Mouse (Mus musculus) T-helper 2 cell (primary cell): ENCODE data around the gene Mpdz.

ENCODE experiments used
- in situ Hi-C: fragments of 300-600 bp; cut with MboI, MseI; formaldehyde crosslinking; loops from one replicate; pipeline ENCODE4 v1.15.1; 2025; ENCODE audit warnings: high pct_unique_total_duplicates

Mpdz gene

DNA sequence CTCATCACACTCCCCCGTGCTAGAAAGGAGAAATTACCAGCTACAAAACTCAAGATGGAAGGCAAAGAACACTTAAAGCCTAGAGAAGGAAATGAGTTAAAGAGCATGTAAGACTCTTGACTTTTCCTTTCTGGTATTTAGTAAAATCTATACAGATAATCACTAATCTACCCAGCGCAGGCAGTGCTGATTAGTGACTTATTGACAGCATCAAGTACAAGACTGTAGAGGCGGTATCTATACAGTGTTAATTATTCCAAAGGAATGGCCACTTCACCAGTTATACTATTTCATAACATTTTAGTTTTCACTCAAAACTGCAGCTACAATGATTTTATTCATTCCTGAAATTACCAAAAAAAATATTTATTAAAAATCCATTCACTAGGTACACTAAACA, 49.7 kb downstream of the Mpdz start:
- in situ Hi-C loops = no loop called here

DNA sequence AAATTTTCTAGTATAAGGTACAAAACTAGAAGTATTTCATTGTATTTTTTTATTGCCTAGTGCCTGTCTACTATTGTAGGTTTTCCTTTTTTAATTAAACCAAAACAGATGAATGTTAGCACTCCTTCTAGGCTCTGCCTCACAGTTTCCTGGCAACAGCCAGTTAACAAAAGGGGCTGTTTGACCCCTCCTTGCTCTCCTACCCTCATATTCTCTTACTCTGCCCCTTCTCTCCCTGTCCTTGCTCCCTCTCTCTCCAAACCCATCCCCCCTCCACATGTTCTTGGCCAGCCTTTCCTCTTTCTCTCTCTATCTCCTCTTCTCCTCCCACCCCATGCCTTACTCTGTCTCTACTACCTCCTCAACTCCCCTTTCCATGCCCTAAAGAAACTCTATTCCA, 53.4 kb downstream of the Mpdz start:
- in situ Hi-C loops = no loop called here

DNA sequence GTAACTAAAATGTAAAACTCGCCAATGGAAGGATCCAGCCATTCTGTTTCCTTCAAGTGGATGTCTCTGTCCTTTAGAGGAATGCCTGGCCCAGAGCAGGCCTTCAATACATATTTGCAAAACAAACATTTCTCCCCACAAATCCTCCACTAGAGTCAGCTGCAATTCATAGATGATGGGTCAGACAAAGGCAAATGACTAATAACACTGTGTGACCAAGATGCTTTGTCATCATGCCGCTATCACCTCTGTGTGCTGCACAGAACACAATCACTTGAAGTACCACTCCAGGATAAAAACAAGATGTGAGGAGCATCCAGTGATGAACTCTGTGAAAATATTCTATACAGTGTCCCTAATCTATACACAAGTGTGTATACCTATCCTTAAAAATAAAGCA, 55.0 kb downstream of the Mpdz start:
- in situ Hi-C loops = no loop called here

DNA sequence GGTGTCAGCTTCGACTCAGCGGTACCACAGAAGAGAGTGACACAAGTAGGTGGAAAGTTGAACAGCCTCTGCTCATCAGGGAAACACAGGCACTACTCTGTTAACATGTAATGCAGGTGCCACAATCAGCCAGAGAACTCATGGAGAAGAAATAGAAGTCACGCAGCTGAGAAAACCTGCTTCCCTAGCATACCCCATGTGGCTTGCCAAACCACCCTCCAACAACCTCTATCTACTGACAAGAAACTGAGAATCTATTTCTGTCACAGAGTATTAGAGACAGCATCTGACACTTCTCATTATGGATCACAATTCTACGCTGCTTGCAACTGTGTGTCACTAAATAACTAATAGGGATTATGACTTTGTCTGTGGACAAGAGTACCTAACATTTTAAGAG, 70.3 kb downstream of the Mpdz start:
- in situ Hi-C loops = no loop called here

DNA sequence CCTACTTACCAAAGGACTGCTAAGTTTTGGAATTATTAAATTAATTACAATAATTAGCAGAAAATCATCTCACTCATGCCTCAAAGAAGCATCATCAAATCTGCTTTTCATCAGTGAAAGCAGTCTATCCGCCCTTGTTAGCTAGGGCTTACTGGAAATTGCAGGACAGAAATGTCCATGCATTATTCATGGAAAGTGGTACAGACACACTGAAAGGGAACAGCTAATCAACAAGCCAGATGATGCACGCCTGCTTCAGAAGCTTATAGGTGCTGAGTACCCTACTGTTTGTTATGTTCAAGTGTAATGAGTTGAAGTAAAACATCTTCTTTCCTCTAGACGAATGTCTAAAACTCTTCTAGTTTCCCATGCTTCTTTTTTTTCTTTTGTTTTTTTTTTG, 91.2 kb downstream of the Mpdz start:
- in situ Hi-C loops = no loop called here

DNA sequence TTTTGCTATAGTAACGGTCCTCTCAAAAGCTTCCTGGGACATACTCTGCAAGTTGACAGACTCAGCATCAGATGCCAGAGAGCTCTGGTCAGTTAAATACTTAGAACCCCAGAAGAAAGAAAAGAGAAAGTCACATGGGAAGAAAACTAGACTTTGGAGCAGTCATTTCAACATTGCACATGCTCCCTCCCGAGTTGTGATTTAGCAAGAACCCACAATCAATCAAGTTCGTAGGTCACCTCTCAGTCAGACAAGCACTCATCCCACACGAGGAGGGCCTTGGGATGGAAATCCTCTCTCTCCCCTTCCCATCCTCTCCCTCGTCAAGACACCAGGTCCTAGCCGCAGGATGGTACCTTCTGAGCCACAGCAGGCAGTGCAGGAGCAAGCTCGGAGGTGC, 94.0 kb downstream of the Mpdz start:
- in situ Hi-C loops = no loop called here

DNA sequence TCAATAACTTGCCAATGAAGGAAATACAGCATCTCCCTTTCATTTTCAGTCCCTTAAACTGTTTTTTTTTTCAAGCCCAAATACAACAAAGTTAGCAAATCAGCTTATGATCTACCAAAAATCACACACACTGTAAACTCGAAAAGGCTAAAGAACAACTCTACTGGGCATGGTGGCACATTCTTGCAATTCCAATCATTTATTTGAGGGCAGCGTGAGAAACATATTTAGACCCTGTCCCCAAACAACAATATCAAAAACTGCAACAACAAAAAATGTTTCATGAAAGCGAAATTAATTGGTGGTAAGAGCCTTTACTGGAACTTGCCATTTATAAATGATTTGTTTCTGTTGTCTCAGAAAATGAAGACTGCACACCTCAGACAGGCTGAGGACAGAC, 97.5 kb downstream of the Mpdz start:
- in situ Hi-C loops = no loop called here

DNA sequence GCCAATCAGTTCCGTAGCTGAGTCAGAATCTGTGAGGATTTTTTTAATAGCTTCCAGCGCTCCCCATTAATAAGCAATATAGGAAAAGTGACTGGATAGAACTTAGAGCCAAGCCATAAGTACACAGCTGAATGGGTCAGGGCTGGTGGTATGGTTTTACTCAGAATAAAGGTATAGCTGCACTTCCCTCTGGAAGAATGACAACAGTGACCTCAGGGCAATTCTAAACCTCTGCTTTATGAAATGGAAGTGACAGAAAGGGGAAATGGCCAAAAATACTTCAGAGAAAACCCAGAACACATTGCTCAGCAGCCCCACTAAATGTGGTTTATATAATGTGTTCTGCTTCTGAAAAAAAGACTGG, 109.0 kb downstream of the Mpdz start:
- in situ Hi-C loops = no loop called here

DNA sequence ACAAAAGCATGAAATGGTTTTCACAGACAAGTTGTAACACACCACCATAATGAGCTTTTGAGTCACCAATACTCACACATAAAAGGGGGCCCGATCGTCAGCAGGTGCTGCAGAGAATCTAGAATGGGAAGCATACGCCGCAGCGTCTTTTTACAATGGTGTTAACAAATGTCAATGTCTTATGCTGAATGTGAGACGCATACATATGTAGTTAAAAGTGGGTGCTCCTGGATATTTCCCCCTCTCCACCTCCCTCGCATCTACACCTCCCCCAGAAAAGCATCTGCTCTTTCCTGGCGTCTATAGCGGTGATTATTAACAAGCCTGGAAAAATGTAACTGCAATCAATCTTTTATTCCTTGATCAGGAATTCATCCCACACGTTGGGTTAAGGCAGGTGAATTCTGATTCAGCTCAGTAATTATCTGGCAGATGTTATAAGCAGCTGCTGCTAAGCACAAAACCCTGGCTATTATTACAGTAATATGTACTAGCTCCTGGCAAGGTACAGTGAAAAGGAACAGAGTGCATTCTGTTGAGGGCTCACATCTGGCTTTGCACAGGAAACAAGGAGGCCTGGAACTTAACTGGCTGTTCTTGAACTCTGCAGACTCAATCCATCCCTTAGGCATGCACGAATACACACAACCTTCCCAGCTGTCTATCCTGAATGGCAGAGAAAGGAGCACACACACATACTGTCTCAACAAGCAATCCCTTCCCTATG, 109.6 kb downstream of the Mpdz start:
- in situ Hi-C loops = no loop called here

DNA sequence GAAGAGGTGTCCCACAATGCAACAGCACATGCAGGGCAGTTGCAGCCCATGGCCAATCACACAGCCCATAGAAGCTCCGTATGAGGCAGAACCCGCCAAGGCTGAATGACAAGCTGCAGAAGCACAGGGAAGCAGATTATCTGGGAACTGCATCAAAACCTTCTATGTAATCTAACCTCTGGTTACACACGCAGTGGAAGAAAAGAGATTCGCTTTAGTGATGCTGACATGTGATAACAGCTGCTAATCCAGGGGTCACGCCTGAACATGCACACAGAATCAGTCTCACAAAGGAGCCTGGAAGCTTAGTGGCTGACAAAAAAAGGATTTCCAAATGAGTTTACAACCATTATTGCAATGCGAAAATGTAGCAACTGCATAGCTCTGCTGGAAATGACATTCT, 110.2 kb downstream of the Mpdz start:
- in situ Hi-C loops = no loop called here

DNA sequence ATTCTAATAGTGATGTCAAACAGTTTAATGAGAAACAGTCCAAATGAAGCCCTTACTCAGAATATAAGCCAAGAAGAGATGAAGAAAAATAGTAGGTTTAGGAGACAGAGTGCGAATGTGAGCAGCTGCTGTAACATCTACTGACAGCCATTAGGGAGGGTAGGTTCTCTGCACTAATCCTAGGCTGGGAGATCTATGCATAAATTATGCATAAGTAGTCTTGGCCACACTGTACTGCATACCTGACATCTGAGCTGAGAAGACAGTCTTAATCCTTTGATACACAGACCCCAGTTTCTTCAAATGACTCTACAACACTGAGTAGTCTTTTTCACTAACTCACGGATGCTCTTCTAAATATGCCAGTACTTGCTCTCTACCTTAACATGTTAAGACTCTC, 114.9 kb downstream of the Mpdz start:
- in situ Hi-C loops = no loop called here

DNA sequence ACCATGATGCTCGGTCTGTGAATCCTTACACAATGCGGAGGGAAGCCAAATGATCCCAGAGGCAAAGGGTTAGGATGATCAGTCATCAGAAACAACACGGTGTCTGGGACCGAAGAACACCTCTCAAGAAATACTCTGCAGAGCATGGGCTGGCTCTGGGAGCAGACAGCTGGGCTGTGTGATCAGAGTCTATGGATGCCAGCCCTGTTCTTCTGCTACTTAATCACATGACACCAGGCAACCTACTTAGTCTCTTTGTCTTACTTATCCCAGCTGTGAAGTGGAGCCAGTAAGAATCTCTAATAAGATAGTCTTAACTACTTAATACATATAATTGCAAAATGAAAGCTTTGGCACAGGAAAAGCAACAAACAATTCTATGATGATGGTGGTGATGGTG, 118.8 kb downstream of the Mpdz start:
- in situ Hi-C loops = no loop called here

DNA sequence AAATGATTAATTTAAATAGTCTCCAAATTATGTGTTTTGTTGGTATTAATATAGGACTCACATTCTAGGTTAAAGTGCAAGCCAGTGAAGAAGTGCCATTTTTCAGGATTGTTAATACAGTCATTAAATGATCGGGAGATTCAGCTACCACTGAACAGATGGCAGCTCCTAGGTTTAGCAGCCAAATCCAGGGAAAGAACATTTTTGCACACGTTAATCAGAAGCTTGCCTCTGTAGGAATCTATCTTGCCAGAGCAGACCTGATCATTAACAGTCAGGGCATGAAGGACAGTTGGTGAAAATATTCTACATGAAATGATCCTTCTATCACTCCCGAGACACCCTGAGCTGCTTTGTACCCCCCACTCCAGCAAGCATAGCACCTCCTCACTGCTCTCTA, 120.4 kb downstream of the Mpdz start:
- in situ Hi-C loops = no loop called here

DNA sequence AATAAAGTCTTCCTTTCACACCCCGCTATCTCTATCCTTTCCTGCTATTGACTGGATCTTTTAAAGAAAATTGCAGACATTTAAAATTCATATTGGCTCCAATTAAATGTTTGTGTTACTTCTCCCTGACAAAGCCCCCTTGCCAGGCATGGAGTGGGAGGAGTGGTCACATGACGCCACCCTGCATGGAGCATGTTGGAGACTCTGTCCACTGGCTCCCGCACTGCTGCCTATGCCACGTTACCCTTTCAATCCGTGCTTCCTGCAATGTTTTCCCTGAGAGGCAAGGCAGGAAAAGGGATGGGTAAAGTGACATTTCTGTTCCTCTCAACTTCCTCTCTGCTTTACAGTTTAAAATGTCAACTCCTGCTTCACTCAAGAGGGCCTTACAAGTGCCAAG, 128.0 kb downstream of the Mpdz start:
- in situ Hi-C loops = no loop called here

DNA sequence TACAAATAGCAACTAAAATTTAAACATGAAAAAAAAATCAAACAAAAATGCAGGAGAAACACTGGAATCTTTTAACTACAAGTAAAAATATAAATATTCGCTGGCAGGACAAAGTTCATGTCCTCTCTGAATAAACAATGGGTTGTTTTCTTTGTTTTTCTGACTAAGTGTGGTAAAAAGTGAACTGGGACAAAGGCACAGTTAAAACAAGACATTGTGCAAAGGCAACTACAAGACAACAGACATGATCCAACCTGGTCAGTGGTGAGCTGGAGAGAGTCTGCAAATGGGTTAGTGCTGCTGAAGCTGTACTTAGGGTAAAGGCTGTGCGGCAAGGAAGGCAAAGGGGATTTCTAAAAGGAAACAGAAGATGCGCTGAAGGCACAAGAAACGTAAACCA, 129.4 kb downstream of the Mpdz start:
- in situ Hi-C loops = no loop called here

DNA sequence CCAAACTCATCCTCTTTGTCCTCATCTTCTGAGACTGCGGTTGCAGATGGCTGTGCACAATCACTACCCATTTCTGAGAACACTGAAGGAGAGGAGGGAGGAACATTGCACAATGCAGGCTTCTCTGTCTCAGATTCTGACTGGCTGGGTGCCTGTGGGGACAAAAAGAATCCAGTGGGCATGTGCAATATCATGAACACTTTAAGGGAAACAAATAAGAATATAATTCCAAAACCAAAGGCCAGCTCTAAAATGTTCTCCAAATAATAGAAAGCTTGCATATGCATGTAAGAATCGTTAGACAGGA, 132.5 kb downstream of the Mpdz start:
- in situ Hi-C loops = no loop called here

DNA sequence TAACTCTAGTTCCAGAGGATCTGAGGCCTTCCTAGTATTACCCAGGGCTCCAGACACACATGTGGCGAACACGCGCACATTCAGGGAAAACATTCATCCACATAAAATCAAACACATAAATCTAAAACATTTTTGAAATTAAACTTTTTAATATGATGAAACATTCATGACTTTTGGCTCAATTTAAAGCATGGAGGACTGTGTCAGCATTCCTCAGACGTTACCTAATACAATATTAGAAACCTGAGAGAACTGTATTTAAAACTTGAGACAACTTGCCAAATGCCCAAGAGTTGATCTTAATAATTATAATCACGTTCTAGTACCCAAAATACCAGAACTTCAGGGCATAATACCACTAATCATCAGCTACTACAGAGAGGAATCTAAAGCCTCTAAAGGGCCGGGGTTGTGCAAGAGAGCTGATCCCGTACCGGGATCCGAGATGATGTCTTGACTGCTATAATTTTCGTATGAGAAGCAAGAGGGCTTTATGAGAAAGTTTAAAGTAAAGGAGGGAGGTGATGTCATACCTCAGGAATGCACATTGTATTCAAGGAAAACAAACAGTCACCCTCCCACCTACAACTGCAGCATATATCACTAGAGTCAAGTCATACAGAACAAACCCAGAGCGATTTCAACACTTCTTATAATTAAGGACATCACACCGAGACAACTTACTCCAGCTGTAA, 133.0 kb downstream of the Mpdz start:
- in situ Hi-C loops = no loop called here

DNA sequence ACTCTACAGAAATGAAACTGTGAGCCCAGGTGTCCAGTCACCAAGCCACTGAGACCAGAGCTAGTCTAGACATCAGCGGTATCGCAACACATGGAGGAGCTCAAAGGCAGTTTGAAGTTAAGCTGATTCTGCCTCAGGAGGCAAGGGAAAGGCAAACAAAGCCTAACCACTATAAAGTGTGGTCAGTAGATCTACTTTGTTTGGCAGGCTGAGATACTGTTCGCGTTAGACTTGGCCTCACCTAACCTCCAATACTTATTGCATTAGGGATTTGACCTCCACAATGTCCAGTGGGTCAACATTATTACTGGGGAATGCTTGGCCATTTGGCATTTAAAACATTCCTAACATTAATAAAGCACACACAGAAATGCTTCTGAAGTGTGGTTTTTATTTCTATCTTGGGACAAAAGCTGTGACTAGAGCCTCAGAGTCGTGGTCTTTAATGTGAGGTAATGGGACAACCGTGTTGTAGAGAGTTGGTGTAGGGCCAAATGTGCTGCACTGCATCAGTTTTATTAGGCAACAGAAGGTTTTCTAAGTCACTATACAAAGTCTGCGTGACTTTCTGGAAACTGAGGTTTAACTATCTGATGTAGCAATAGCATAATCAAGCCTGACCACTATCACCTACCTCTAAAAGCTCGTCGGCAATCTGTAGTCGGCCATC, 134.9 kb downstream of the Mpdz start:
- in situ Hi-C loops = no loop called here

DNA sequence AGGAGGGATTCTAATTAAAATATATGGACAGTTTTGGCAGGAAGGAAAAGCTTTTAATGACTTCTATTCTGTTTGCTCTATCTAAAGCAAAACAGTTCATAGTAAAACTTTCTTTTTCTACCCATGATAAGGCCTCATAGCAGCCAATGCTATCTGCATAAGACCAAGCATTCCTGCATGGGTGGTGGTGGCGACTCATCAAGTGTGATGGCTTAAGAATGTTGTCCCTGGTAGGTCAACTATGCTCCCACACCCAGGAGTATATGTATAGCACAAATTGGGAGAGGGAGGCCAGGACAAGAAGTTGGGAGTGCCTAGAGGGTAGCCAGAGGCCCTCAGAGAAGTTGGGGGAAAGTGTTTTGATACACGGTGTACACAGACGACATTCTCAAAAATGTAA, 140.6 kb downstream of the Mpdz start:
- in situ Hi-C loops = no loop called here

DNA sequence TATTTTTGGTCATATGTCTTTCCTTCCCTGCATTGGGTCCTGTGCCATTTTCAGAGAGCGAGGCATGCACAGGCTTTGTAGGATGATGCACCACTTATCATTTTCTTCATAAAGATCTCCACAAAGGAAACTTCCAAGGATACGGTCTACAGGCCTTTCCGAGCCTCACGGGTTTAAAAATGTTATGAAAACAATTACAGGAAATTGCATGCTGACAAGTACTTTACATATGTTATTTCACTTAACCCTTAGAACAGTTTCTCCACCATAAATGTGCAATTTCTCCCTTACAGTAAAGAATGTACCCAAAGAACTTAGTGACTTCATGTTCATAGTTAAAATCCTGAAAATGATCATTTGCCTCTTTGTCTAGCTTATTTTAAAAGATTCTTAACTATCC, 144.2 kb downstream of the Mpdz start:
- in situ Hi-C loops = no loop called here

DNA sequence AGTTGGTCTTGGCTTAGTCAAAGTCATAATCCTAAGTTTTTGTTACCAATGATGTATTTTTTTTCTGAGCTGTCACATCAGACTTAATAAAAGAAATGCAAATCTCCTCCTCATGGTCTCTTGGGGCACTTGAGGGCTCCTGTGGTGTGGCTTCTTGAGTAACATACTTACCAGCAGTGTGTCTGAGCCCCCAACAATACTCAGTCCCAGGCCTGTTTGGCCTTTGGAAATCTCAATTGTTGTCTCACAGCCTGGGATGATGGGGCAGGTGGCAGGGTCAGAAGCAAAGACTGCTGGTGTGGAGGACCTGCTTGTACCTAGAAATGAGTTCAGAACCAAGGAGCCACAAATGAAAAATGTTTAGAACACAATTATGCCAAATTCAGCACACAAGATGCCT, 149.3 kb downstream of the Mpdz start:
- in situ Hi-C loops = no loop called here

DNA sequence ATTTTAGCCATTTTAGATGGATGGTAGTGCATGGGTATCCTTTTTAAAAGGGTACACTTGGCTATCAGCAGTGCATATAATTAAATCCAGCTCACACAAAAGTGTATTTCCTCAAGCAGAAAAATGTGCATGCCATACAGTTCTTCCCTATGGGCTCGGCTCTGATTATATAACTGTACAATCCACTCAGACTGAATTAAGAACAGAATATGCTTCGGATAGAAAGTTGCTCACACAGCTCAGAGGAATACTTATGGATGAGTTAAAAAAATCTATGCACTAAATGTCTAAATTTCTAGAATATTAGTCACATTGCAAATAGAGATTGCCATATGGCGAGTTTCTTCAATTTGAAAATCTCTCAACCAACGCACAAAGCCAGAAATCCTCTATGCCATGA, 157.1 kb downstream of the Mpdz start:
- in situ Hi-C loops = no loop called here

DNA sequence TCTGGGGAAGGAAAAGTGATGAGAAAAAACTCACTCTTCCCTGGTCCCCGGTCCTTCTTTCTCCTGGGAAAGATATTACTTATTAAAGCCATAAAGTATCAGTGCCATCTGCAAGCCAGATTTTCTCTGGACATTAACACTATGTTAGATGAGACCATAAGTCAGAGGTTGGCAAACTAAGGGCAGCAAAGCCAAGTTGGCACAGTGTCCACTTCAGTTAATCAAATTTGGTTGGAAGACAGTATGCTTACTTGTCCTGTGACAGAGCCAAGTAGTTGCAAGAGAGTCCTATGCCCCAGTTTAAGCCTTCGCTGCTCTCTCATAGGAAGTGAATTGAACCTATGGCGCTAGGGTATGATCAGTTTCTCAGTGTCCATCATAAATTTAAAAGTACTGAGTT, 159.0 kb downstream of the Mpdz start:
- in situ Hi-C loops = no loop called here

DNA sequence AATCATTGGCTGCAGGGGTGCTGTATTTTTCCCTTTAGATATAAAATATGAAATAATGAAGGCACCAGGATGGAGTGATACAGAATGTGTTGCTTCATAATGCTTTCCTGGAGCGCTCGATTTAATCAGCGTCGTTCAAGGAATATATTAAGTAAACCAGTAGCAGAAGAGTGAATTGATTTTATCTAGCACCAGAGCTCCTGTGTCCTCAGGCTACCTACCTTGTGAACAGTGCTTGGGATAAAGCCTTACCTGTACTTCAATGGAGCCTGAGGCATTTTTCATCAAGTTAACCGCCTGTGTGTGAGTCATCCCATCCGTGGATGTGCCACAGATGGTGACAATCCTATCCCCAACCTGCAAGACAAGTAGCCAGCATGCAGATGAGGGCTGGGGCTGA, 159.5 kb downstream of the Mpdz start:
- in situ Hi-C loops = no loop called here
